Mouse (Mus musculus) limb, embryonic 14.5 days (tissue): Measurements from ENCODE around the gene Gng4. TPM values are rescaled to one million over a fixed set of nuclear protein-coding genes. Genes with fewer than 3 reads are reported as not detected.

Experiments
- ATAC-seq: fragments of 200-750 bp; cut with Nextera tagmentation; 2 replicates; pipeline ENCODE4 v1.8.0; 2017; ENCODE audit warnings: low read depth, moderate number of reproducible peaks, moderate TSS enrichment; ENCODE audit not compliant: low FRiP score
- DNase-seq: peaks from one replicate; pipeline ENCODE4 v3.0.0-alpha.2; 2015; ENCODE audit warnings: low spot score
- H3K27ac ChIP-seq: fragments of 300-500 bp; sonication (generic); replicated peaks from 2 replicates; pipeline ENCODE4 v1.5.1; 2014; ENCODE audit warnings: low read depth, mild to moderate bottlenecking, low read length, moderate library complexity, mixed read lengths
- H3K27me3 ChIP-seq: fragments of 300-500 bp; sonication (generic); 2 replicates; pipeline ENCODE4 v1.6.1; 2014; ENCODE audit warnings: low read length, mixed read lengths; ENCODE audit not compliant: control insufficient read depth, insufficient read depth
- H3K36me3 ChIP-seq: fragments of 300-500 bp; sonication (generic); 2 replicates; pipeline ENCODE4 v1.6.1; 2014; ENCODE audit warnings: mild to moderate bottlenecking, low read length, moderate library complexity, mixed read lengths; ENCODE audit not compliant: control insufficient read depth, insufficient read depth
- H3K4me1 ChIP-seq: fragments of 300-500 bp; sonication (generic); 2 replicates; pipeline ENCODE4 v1.6.1; 2014; ENCODE audit warnings: antibody characterized with exemption, low read length, mixed read lengths; ENCODE audit not compliant: control insufficient read depth, insufficient read depth
- H3K4me2 ChIP-seq: fragments of 300-500 bp; sonication (generic); replicated peaks from 2 replicates; pipeline ENCODE4 v1.6.1; 2014; ENCODE audit warnings: low read depth, mild to moderate bottlenecking, low read length, moderate library complexity; ENCODE audit not compliant: severe bottlenecking
- H3K4me3 ChIP-seq: fragments of 300-500 bp; sonication (generic); replicated peaks from 2 replicates; pipeline ENCODE4 v1.5.1; 2014; ENCODE audit warnings: low read length
- H3K9ac ChIP-seq: fragments of 300-500 bp; sonication (generic); 2 replicates; pipeline ENCODE4 v1.6.1; 2014; ENCODE audit warnings: mild to moderate bottlenecking, low read depth, low read length, moderate library complexity; ENCODE audit not compliant: severe bottlenecking
- H3K9me3 ChIP-seq: fragments of 300-500 bp; sonication (generic); 2 replicates; pipeline ENCODE4 v1.6.1; 2016; ENCODE audit warnings: low read length; ENCODE audit not compliant: control insufficient read depth
- POLR2A ChIP-seq: fragments of 200-500 bp; IDR thresholded peaks from 2 replicates; pipeline ENCODE4 v1.8.0; 2012; ENCODE audit warnings: inconsistent platforms, mild to moderate bottlenecking, moderate library complexity, borderline replicate concordance; ENCODE audit not compliant: insufficient read depth, insufficient read length; ENCODE audit errors: extremely low read depth
- WGBS: fragments of 180-500 bp; shearing (Covaris S2); extraction: QIAGEN DNeasy Blood & Tissue Kit; methylation state at CpG from one replicate; pipeline ENCODE4 v1.1.7; 2014; 5-methylcytosine and 5-hydroxymethylcytosine counted together
- polyA plus RNA-seq, 2 experiments: library from polyadenylated mRNA; depleted of rRNA in 1 of 2; stranded (reverse) in 1 of 2; unstranded in 1 of 2; fragments of >200 nt; fragmentation: Nextera tagmentation in 1 of 2; extraction: Ambion mirVana in 1 of 2; gene quantifications; 2 replicates each; pipeline versions ENCODE4 v1.2.1 to v1.2.3; 2012 to 2014

The Gng4 gene
- polyA plus RNA-seq, 2 experiments: 4.8 to 10.7 TPM

DNA sequence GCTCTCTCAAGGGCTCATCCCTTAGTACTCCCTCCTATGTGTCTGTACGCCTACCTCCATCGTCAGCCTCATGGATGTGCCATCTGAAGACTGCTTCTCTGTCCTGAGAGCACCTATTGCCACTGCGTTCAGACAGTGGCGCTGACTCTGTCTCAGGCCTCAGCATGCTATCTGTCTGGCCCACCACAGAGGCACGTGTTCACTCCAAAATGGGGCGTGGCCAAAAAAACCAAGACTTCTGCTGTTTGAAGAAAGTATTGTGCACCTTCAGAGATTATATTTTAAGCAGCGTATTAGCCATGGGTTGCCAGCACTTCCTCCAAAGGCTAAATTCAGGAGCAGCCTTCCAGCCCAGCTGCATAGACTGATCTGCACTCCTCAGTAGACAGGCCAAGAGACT lies 27.0 kb downstream of the Gng4 start:
- TF ChIP-seq POLR2A: no peak
- Histone ChIP-seq H3K9ac (no peak overlapping the region), H3K4me3 (no peak overlapping the region), H3K9me3 (no peaks in the 10 kb centered on the region), H3K27me3 (no peaks in the 10 kb centered on the region), H3K36me3 (no peaks in the 10 kb centered on the region), H3K4me2 (no peak overlapping the region), H3K4me1 (0 out of 2 replicates have a peak, but pooled peaks cover 4% of the 10 kb centered on the region), H3K27ac (no peak overlapping the region)
- 84% methylated on average over 7 of the region's 7 CpGs for WGBS
- ATAC-seq (no peak), DNase-seq (no peak)

- no peak for TF ChIP-seq POLR2A
- H3K4me1 ChIP-seq: no peaks in the 10 kb centered on the region
- H3K9me3 ChIP-seq: no peaks in the 10 kb centered on the region
- no peaks in the 10 kb centered on the region for H3K36me3 ChIP-seq
- DNase-seq (no peak), ATAC-seq (no peak)
- no peaks in the 10 kb centered on the region for H3K27me3 ChIP-seq
- no peak overlapping the region for H3K27ac ChIP-seq
- H3K4me3 ChIP-seq: no peak overlapping the region
- no peak overlapping the region for H3K9ac ChIP-seq
- 82% methylated on average over 3 of the region's 3 CpGs for WGBS
- no peak overlapping the region for H3K4me2 ChIP-seq
These were observed 34.8 kb downstream of the Gng4 start for GRCm38 (mm10) chr13:13818696-13819095.

- 66% methylated on average over 7 of the region's 7 CpGs for WGBS
- TF ChIP-seq POLR2A: no peak
- no peak overlapping the region for H3K27ac ChIP-seq
- ATAC-seq: no peak
- DNase-seq: no peak
- H3K27me3 ChIP-seq: no peaks in the 10 kb centered on the region
- no peaks in the 10 kb centered on the region for H3K9me3 ChIP-seq
- H3K4me1 ChIP-seq: no peaks in the 10 kb centered on the region
- H3K4me3 ChIP-seq: no peak overlapping the region
- H3K9ac ChIP-seq: no peak overlapping the region
- no peaks in the 10 kb centered on the region for H3K36me3 ChIP-seq
- no peak overlapping the region for H3K4me2 ChIP-seq
These were observed 36.6 kb downstream of the Gng4 start for GRCm38 (mm10) chr13:13820234-13821123.

GRCm38 (mm10) chr13:13824946-13825345 lies 41.1 kb downstream of the Gng4 start:
- H3K36me3 ChIP-seq: no peaks in the 10 kb centered on the region
- TF ChIP-seq POLR2A: no peak
- no peak overlapping the region for H3K4me3 ChIP-seq
- no peak overlapping the region for H3K27ac ChIP-seq
- H3K9me3 ChIP-seq: no peaks in the 10 kb centered on the region
- no peak for ATAC-seq
- WGBS: 91% methylated on average over 7 of the region's 7 CpGs
- H3K4me1 ChIP-seq: no peaks in the 10 kb centered on the region
- no peak overlapping the region for H3K9ac ChIP-seq
- no peak overlapping the region for H3K4me2 ChIP-seq
- DNase-seq: no peak
- no peaks in the 10 kb centered on the region for H3K27me3 ChIP-seq

DNA sequence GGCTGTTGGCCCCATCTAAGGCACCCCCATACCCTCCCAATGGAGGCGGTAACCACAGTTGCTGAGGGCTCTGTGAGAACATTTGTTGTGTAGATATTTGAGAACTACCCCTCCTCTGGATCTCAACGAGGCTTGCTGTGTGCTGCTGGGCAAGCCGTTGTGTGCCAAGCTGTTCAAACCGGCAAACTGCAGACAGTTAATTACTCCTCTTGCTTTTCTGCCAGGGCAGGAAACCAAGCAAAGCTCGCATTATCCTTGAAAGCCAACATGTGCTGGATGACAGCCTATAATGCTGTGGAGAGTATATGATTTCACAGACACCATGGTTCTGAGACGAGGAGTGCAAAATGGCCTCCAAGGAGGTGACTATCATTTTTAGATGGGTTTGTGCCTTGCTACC lies 42.7 kb downstream of the Gng4 start:
- no peak for TF ChIP-seq POLR2A
- no peak for ATAC-seq
- no peak for DNase-seq
- H3K9ac ChIP-seq: no peak overlapping the region
- H3K36me3 ChIP-seq: no peaks in the 10 kb centered on the region
- no peak overlapping the region for H3K4me3 ChIP-seq
- H3K4me2 ChIP-seq: no peak overlapping the region
- no peaks in the 10 kb centered on the region for H3K9me3 ChIP-seq
- H3K4me1 ChIP-seq: no peaks in the 10 kb centered on the region
- H3K27me3 ChIP-seq: no peaks in the 10 kb centered on the region
- 72% methylated on average over 6 of the region's 6 CpGs for WGBS
- H3K27ac ChIP-seq: no peak overlapping the region

GRCm38 (mm10) chr13:13828125-13828524 lies 44.3 kb downstream of the Gng4 start:
- DNase-seq (no peak), ATAC-seq (no peak)
- Histone ChIP-seq H3K9me3 (no peaks in the 10 kb centered on the region), H3K9ac (no peak overlapping the region), H3K4me2 (no peak overlapping the region), H3K27me3 (no peaks in the 10 kb centered on the region), H3K4me1 (no peaks in the 10 kb centered on the region), H3K27ac (no peak overlapping the region), H3K36me3 (no peaks in the 10 kb centered on the region), H3K4me3 (no peak overlapping the region)
- WGBS: 18% methylated on average over 1 of the region's 1 CpGs
- no peak for TF ChIP-seq POLR2A
